Mouse (Mus musculus) monocyte, adult 2 months (primary cell): ENCODE results near the gene Dapk3.
A peak's percentile ranks its signal among the peaks of the same experiment; 100 is the strongest.
"Not testable (repeated sequence)": the region's sequence is repeated elsewhere in the genome, so short reads cannot be mapped to it uniquely, and the experiment has no call there.

Experiments
- DNase-seq, 2 experiments: peaks; one replicate each; pipeline ENCODE4 v3.0.0; 2022; ENCODE audit warnings: low spot score in 2 of 2, low read depth in 1 of 2

Gene Dapk3

DNA sequence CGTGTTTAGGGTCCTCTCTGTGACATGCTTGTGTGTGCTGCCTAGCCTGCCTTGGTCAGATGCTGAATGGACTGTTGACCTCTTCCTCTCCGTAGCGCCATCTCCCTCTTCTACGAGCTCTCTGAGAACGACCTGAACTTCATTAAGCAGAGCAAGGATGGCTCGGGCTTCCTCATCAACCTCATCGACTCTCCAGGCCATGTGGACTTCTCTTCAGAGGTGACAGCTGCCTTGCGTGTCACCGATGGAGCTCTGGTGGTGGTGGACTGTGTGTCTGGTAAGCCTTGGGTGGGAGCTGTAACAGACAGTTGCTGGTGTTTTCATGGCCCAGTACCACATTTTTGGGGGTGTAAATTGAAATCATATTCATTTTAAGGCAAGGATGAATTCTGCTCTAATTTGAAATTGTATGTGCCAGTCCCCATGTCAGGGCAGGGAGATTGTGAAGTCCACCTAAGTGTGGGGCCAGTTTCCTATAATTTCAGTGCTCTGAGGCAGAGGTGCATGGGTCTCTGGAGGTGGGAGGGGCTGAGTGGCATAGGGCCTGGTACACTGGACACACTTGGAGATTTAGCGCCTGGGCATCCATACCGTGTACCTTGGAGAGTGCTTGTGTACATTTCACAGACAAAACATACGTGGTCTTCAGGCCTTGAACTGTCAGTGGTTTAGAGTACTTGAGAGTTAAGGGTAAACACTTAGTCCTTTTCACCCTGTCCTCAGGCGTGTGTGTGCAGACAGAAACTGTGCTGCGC, 4.7 kb upstream of the Dapk3 start:
- no peak for DNase-seq

DNA sequence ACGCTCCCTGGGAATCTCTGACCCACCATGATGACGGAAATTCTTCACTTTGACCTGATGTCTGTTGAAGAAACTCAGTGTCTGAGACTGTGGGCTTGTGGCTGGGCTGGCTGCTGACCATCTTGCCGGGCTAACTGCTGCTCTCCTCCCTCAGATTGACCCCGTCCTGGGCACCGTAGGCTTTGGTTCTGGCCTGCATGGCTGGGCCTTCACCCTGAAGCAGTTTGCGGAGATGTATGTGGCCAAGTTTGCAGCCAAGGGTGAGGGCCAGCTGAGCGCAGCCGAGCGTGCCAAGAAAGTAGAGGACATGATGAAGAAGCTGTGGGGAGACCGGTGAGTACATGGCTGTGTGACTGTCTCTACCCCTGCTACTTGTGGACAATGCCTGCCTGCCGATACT, 3.9 kb upstream of the Dapk3 start:
- no peak for DNase-seq

DNA sequence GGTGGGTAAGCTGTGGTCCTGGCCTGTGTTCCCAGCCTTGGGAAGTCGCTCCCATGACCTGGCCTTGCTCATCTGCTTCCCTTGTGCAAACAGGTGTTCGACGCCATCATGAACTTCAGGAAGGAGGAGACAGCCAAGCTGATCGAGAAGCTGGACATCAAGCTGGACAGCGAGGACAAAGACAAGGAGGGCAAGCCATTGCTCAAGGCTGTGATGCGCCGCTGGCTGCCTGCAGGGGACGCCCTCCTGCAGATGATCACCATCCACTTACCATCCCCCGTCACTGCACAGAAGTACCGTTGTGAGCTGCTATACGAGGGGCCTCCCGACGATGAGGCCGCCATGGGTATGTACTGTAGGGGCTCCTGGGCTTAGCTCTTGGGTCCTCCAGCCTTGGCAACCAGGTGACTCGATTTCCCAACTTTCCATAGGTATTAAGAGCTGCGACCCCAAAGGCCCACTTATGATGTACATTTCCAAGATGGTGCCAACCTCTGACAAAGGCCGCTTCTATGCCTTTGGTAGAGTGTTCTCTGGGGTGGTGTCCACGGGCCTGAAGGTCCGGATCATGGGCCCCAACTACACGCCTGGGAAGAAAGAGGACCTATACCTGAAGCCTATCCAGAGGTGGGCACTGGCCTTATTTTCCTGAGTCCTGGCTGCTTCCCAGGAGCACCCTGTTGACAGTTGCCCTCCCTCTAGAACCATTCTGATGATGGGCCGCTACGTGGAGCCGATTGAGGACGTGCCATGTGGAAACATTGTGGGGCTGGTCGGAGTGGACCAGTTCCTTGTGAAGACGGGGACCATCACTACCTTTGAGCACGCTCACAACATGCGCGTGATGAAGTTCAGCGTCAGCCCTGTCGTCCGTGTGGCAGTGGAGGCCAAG, 3.1 kb upstream of the Dapk3 start:
- DNase-seq = no peak

DNA sequence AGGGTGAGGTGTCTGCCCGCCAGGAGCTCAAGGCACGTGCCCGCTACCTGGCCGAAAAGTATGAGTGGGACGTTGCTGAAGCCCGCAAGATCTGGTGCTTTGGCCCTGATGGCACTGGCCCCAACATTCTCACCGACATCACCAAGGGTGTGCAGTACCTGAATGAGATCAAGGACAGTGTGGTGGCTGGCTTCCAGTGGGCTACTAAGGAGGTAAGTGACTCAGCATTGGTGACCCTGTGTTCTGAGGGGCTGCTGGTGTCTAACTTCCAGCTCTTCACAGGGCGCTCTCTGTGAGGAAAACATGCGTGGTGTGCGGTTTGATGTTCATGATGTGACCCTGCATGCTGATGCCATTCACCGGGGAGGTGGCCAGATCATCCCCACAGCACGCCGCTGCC, 1.9 kb upstream of the Dapk3 start:
- DNase-seq = no peak

DNA sequence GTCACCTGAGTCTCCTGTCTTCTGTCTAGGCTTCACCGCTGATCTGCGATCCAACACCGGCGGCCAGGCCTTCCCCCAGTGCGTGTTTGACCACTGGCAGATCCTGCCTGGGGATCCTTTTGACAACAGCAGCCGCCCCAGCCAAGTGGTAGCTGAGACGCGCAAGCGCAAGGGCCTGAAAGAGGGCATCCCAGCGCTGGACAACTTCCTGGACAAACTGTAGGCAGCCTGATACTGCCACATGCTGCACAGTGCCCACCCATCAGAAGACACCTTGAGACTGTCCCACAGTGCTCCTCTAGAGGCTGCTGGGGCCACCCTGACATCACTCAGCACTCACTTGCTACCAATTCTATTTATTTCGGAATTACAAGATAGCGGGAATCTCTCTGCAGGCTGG, 945 bp upstream of the Dapk3 start:
- DNase-seq = not testable (repeated sequence)

DNA sequence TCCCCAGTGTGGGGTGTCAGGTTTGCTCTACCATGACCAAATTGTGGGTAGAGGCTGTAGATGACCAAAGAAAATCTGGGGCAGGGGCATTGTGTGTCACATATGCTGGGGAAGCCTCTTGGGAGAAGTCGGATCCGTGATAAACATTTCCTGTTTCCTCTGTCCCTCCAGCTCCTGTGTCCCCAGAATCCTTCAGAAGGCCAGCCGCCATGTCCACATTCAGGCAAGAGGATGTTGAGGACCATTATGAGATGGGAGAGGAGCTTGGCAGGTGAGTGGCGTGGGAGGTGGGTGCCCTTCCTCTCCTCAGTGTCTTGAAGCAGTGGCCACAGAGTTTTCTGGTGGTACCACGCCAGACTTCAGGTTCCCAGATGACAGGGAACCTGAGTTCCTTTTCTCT, 1.0 kb downstream of the Dapk3 start, which contains the start of gene 4930442H23Rik:
Gene 4930442H23Rik, minus strand, starts transcription at position 45 of the 400 bp plus-strand sequence.
- no peak for DNase-seq

DNA sequence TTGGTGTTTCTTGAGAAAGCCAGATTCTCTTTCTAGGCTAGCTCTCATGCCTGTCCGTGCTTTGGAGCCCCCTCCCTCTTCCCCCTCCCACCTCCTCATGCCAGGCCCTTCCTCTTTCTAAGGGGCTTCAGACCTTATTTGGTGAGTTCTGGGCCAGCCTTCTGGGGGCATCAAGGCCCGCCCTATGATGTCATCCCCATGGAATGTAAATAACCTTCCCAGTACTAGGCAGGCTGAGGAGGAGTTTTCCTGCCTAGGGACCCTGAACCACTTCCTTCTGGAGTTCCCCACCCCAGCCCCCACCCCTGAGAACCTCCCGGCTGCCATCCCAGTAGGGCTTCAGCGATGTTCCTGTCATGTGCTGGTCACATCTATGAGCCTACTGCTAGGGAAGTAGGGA, 2.0 kb downstream of the Dapk3 start:
- DNase-seq = no peak

DNA sequence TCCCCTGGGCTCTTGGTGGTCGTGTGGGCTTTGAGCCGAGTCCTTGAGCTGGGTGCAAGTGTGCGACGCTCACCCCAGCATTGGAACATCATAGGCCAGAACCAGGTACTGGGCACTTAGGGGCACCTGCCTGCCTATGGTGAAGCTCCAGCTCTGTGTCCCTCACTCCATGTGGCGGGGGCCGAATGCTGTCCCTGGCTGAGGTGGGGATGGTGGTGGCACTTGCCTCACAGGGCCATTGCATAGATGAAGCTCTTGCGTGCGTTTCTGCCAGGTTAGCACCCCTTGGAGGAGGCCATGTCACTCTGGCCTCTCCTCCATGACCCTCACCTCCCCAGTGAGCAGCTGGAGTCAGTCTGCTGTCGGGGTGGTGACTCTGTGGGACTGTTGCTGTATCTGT, 4.4 kb downstream of the Dapk3 start:
- no peak for DNase-seq

DNA sequence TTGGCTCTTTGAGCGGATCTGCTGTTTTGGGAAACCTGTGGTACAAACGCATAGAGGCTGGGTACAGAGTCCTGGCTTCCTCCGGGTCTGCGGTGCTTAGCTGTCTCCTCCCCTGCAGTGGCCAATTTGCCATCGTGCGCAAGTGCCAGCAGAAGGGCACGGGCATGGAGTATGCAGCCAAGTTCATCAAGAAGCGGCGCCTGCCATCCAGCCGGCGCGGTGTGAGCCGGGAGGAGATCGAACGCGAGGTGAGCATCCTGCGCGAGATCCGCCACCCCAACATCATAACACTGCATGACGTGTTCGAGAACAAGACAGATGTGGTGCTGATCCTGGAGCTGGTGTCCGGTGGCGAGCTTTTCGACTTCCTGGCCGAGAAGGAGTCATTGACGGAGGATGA, 7.0 kb downstream of the Dapk3 start:
- DNase-seq = no peak

DNA sequence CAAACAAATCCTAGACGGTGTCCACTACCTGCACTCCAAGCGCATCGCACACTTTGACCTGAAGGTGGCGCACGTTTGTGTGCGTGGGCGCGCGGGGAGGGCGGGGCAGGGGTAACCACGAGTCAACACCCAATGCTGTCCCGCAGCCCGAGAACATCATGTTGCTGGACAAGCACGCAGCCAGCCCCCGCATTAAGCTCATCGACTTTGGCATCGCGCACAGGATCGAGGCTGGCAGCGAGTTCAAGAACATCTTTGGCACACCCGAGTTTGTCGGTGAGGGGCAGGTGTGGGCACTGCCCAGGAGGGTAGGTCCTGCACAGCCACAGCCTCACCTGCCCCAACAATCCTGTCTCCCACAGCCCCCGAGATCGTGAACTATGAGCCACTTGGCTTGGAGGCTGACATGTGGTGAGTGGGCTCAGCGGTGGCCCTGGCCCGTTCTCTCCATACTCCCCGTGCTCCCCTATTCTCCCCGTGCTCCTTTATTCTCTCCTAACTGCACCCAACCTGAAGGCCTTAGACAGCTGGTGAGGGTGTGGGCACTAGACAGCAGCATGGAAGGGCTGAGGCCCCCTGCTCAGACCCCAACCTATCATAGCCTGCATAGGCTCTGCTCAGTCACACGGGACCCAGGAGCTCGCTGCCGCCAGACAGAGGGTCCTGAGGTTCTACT, 7.6 kb downstream of the Dapk3 start:
- DNase-seq = no peak

DNA sequence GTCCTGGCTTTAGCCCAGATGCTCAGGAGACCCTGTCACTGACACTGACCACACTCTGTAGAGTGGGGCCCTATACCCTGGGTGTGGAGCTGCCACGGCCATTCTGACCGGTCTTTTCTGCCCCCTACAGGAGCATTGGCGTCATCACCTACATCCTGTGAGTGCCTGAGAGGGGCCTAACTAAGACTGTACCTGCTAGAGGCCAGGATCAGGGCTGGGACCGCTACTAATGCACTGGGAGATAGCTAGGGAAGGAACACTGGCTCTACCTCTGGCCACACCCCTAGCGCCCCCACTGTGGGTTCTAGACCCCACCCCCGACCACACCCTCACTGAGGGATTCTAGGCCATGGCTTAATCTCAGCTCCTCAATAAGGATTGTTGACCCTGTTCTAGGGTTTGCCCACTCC, 8.1 kb downstream of the Dapk3 start:
- no peak for DNase-seq

DNA sequence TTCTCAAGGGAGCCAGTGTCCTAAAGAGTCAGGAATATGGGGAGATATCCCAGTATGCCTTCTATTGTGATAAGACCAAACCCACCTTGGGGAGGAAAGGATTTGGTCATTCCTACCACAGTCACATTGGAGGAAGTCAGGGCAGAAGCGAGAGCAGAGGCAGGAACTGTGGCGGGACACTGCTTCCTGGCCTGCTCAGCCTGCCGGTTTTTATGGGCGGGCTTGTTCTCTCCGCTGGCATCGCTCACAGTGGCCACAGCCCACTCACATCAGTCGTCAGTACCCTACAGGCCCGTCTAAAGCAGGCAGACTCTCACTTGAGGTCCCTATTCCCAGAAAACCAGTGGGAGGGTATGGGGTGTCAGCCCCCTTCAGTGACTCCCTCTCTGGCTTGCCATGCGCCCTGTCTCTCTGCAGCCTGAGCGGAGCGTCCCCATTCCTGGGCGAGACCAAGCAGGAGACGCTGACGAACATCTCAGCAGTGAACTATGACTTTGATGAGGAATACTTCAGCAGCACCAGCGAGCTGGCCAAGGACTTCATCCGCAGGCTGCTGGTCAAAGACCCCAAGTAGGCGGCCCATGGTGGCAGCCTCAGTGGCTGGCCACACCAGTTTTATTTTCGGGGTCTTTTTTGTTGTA, 8.7 kb downstream of the Dapk3 start:
- no peak for DNase-seq

DNA sequence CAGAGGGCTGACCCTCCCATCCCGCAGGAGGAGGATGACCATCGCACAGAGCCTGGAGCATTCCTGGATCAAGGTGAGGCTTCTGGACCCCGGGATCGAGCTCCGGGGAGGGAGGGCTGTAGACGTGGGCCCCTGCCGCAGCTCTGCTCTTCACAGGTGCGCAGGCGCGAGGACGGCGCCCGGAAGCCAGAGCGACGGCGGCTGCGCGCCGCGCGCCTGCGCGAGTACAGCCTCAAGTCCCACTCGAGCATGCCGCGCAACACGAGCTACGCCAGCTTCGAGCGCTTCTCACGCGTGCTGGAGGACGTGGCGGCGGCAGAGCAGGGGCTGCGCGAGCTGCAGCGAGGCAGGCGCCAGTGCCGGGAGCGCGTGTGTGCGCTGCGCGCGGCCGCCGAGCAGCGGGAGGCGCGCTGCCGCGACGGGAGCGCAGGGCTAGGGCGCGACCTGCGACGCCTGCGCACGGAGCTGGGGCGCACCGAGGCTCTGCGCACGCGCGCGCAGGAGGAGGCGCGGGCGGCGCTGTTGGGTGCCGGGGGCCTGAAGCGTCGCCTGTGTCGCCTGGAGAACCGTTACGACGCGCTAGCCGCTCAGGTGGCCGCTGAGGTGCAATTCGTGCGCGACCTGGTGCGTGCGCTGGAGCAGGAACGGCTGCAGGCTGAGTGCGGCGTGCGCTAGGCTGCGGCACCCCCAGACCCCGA, 9.6 kb downstream of the Dapk3 start:
- DNase-seq = peak in 1 of 2 experiments; percentile 66

DNA sequence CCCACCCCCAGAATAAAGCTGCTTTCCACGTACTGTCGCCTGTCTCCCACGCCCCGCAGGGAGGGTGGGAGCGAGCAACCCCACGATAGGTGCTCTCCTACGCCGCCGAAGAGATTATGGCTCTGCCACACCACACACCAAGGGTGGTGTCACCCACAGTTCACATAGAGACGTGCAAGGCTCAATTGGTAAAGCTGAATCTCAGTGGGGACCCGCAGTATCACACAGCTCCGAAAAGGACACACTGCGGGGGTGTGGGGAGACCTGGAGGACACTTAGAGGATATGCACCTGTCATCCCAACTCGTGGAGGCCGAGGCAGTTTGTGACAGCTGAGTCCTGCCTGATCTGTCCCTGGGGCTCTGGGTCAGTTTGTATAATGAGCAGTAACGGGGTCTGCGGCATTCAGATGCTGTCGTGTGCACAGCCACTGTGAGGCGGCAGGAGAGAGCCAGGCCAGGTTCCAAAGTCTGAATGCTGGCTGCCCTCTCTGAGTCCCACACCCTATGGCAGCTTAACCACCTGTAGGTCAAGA, 10.2 kb downstream of the Dapk3 start:
- no peak for DNase-seq

DNA sequence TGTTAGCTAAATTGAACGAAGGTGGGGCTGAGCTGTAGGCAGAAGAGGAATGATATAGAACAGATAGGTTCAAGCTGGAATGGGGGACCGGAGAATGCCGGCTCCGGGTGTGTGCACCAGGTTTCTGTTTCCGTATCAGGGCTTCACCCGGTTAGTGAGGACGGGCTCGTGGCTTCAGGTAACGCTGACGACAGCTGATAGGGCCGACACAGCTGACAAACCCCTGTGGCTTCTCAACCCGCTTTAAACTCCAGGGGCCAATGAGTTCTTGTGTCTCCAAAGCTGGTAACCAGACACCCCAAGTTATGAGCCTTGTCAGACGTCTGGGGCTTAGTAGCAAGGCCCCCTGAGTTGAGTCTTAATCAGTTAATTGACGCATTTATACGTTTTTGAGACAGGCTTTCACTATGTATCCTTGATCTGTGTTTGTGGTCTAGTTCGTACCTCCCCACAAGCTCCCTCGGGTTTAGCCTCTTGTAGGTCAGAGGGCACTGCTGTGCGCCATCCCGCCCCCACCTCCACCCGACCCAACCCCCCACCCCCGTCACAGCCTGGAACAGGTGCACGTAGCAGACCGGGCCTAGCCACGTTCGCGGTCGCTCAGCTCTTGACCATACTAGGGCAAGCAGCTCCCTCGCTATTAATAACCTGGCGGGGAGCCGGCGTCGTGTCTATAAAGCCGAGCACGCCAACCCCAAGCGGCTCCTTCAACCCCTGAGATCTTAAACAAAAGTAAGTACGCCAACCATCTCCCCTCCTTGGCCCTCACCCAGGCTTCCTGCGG, 11.4 kb downstream of the Dapk3 start:
- DNase-seq = no peak

DNA sequence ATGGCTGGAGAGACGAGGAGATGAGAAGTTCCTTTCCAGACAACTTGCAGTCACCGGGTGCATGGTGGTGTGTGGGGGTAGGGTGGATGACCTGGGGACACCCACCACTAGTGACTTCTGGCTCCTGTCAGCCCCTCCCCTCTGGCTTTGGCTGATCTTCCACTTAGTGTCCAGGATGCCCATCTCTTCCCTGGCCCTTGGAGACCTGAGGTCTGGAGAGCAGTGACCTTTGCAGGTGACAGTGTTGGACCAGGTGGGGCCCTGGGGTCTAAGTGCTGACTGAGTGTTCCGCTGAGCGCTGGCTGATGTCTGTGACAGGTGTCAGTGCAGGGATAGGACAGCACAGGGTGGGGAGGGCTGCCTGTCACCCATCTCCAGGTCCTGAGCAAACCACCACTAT, 12.5 kb downstream of the Dapk3 start:
- no peak for DNase-seq

DNA sequence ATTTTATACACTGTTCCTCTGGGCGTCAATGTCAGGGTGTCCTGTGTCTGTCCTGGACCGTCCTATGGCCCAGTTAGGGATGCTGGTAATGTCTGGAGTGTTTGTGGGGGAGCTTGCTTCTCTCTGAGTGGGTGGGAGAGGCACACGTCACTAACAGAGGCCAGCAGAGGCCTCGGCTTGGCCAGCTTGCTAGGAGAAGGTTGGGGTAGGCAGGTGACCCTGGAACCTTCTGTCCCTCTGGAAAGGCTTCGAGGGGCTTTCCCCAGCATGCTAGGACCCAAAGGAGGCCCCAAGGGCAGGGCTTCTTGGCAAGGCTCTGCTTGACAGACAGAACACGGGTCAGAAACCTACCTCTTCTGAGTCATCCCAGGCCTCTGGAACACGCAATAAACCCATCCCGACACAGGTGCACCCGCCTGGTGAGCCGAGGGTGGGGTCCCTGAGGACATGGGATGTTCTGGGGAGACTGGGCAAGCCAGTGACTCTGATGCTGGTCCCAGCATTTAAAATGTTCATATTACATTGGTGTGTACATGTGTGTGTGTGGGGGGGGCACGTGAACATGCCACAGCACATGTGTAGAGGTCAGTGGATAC, 13.8 kb downstream of the Dapk3 start:
- DNase-seq = no peak

DNA sequence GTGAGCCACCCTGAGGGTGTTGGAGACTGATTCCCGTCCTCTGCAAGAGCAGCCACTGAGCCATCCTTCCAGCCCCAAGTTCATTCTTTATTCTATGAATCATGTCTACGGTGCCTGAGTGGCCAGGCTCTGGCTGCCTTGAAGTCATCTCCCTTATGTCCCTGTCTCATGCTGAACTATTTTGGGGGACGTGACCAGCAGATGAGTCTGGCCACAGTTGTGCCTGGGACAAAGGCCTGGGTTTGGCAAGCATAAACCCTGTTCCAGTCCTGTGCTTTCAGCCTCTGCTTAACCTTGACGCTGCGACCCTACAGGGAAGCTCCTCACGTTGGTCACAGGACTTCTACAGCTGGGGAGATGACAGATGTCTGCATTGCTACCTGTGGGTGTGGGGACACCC, 14.5 kb downstream of the Dapk3 start:
- no peak for DNase-seq

DNA sequence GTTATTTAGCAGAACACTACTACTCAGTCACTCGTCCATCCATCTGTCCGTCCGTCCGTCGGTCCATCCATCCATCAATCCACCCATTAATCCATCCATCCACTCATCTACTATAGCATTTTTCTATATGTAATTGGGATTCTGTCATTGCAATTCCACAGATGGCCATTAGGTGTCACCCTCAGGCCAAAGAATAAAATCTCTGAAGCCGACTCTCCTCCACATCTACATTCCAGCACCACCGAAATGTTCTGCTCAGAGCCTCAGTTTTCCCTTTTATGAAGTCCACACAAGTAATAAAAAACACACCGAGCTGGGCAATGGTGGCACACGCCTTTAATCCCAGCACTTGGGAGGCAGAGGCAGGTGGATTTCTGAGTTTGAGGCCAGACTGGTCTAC, 15.4 kb downstream of the Dapk3 start:
- peak in 1 of 2 experiments; percentile 51 for DNase-seq
